Mouse (Mus musculus): Measurements from ENCODE around the gene Armc2.

DNA sequence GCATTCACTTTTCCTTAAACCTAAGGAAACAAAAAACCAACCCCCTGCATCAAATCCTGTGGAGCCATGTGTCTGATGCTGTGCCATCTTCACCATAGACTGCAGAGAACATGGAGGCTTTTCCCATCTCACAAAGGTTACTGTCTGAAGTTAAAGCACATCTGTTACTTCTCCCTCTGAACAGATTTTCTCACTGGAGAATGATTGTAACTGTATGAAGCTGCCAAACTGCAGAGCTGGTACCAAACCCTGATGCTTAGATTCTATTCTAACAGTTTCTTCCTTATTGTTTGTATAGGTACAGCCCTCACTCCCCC lies 151.4 kb downstream of the Armc2 start:
- TF ChIP-seq CTCF (conservative IDR thresholded peaks at IDR 0.05; ENCODE audit: low read length) (no peak), NANOG (IDR thresholded peaks at IDR 0.05; ENCODE audit: borderline replicate concordance, low read length) (no peak)
